Mouse (Mus musculus) cortical plate, adult 2 months (tissue): Measurements from ENCODE around the gene Pde9a.

Source experiments
- CTCF ChIP-seq: fragments of 200-500 bp; IDR thresholded peaks from 2 replicates; pipeline ENCODE4 v1.5.1; 2011; ENCODE audit warnings: mild to moderate bottlenecking, control low read depth, low read length; ENCODE audit not compliant: insufficient read depth; ENCODE audit errors: extremely low read depth
- POLR2A ChIP-seq: fragments of 200-500 bp; IDR thresholded peaks from 2 replicates; pipeline ENCODE4 v1.6.1; 2011; ENCODE audit warnings: mild to moderate bottlenecking, low read length, control low read depth; ENCODE audit not compliant: insufficient read depth; ENCODE audit errors: extremely low read depth

GRCm38 (mm10) chr17:31445061-31445731 lies 59.2 kb downstream of the Pde9a start:
- TF ChIP-seq CTCF (no peak), POLR2A (no peak)
